Mouse (Mus musculus) telencephalon, adult 2 months (tissue): ENCODE measurements at regions not wholly inside any gene's neighbourhood (a gene's known extent, or its start where the extent isn't known, plus 50 kb on each side); places are given as distances from the start of the nearest gene placed in this dataset.

Experiments used
- DNase-seq: peaks from one replicate; pipeline ENCODE4 v3.0.0-alpha.2; 2011; ENCODE audit warnings: low read depth, low spot score

DNA sequence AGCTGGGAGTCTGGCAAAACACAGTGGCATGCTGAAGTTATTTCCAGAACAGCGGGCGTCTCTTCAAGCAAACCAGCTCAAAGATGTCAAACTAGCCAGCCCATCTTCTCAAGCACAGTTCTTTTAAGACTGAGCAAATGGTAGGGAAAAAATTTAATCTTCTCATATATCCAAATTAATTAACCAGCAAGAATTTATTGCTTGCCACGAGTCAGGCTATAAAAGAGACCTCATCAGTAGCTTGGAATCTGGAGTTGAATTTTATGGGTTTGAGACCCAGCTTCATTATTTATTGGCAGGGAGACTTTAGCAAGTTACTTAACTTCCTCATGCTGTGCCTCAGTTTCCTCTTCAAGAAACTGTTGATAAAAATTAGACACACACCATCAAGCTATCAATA is 742.5 kb upstream of the Tmpo start:
- peak; percentile 6 for DNase-seq

DNA sequence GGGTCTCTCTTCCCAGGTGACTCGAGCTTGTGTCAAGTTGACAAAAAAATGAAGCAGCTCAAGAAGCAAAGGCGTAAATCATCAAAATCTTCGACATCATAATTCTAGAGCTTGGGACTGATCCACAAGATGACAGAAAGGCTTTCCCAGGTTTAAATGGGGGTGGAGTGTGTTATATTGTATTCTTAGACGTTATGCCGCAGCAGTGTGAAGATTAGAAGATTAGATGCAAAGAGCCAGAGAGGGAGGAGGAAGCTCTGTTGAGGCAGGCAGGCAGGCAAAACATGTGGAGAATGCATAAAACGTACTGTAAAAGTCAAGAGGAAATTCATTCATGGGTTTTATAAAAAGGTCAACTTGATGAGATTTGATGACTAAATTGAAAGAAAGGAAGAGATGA is 708.7 kb upstream of the Tmpo start:
- DNase-seq, result no peak

DNA sequence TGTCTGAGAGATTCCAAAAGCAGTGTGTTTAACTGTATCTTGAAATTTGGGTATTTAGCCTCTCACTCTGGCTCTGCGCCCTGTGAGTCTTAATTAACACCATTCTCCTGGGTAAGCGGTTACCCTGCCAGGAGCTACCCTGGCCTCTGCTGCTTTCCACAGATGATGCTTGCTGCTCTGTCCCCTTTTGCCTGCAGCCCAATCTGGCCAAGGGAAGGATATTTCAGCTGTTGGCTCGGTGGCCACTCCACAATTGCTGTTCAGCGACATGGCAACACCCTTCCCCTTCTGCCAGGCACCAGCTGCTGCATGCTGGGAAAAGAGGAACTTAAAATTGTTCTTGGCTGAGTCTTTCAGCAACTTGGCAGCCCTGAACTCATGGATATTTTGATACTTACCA is 707.4 kb upstream of the Tmpo start:
- peak; percentile 75 for DNase-seq

DNA sequence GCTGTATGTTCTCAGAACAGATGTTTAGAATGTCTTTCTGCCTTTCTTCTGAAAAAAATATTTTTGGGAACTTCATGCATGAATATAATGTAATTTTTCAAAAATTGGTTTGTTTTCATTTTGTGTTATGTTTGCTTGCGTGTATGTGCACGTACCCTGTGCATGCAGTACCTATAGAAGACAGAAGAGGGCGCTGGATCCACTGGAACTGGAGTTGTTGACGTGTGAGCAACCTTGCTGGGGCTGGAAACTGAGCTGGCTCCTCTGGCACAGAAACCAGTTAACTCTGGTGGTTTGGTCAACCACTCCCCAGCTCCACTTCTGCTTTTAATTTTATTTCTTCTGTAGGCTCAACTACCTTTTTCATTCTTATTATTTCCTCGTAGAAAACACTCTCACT is 702.0 kb upstream of the Tmpo start:
- no peak for DNase-seq

DNA sequence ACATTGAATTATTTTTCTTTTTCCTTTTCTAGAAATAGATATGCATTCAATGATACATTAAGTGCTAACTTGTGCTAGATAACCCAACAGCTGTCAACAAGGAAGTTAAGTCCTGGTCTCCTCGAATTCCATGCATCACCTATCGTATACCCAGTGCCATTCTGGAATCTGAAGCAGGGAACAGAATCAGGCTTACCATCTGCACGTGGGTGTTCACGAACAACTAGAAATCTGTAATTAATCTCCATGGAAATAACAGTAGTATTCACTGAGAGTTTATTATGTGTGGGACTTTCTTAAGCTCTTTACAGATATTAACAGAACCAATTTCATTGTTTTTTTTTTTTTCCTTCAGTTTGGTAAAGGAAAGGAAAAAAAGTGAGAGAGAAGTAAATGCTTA is 701.4 kb upstream of the Tmpo start:
- DNase-seq, result no peak

DNA sequence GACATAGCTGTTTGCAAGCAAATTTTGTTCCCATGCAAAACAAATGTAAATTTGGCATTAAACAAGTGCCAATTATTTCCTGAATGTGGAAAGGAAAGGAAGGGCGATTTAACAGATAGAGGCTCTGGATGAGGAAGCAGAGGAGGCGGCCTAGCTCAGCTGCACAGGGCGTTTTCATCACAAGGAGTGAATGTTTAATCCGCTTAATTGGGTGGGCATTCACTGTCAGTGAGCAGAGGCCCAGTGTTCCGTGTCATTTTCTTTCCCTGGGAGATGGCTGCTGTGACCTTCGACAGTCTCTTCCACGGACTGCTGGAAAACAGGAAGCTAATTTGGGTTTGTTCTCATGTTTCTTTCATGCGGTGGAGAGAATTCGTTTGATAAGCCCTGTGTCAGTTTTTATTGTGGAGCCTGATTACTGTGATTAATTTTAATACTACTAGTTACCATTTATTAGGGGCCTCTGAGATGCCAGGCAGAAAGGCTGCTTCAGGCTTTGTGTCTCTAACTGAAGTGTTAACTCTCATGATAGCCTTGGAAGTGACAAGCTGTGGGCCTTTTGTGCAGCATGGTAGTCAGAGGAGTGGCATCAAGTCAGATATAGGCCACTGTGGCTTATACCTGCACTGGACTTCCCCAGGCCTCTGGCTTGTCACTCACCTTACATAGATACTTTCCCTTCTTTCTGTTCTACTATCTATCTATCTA is 700.6 kb upstream of the Tmpo start:
- DNase-seq, result no peak

DNA sequence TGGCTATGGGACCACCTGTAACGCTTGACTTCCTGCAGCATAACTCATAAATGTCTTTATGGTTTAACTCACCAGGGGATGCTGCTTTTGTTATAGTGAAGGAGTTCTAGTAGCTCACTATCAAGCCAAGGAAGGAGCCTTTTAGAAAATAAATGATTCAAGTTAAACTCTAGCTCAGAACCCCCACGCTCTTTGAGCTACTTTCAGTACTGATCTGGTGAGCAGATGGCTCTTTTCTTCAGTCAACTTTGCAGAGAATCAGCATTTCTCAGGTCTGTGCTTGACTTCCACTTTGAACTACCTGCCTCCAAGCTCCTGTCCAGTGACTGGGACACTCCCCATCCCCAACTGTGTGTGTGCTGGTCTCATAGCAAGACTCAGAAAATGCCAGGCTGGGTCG is 694.3 kb upstream of the Tmpo start:
- peak; percentile 60 for DNase-seq

DNA sequence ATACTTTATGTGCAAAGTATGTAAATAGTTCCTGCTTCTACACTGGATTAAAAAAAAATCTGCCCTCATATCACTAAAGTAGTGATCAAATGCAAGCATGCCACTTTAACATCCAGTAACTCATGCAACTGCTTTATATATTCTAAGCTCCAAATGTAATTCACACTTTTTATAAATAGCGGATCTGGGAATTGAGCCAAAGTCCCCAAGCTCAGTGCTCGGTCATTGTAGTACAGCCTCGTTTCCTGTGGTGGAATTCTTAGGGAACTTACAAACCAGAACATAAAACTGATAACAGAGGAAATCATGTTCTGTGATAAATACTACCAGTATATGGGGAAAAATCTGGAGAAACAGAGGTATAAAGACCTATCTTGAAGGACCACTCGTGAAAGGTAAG is 690.1 kb upstream of the Tmpo start:
- peak; percentile 69 for DNase-seq

DNA sequence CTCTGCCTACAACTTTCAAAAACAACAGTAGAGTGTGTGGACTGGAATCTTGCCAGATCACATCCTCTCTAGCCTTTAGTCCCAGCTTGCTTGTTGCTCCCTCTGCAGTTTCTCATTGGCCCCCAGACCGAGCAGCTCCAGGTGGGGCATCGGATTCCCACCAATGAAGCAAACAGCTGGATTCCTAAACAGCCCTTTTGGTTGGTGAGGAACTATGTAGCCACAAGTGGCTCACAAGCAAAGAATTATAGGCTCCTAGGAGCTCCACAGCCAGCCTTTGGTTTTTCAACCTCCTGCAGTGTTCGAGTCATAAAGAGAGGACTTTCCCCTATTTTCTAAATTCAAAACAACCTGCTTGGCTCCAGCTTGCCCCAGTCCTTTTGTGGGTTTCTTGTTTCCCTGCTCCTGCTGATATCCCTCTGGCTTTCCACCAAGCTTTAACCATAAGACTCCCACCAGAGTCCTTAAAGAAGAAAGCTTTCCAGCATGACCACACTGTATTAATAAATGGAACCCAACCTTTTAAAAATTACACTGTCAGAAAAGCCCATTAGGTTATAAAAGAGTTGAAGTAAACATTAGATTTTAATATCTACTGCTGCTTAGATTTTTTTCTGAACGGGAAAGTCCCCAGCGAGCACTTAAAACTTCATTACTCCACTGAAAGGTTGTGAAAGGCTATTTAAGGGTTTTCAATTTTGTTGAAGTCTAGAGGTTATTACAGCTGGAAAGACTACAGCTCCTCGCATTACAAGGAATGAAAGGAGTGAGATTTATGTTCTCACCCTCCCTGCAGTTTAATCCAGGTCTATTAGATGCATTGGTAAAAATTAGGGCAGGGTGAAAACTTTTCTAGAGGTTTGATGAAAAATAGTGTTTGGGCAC is 677.8 kb upstream of the Tmpo start:
- DNase-seq, result no peak

DNA sequence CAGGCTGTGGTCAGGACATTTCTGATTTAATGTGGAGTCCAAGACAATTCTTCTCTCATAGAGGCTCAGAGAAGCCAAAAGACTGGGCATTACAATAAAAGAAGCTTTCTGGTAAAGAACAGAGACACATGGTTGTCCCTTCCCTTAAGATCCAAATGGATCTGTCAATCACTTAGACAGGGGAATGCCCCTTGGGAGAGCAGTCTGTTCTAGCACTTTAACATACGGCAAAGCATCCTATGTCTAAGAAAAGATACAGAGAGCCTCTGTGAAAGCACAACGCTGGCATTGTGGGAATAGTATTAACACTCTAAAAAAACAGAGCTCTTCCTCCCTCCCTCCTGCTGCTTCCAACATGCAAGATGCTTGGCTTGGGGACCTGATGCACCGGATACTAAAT is 646.0 kb upstream of the Tmpo start:
- no peak for DNase-seq

DNA sequence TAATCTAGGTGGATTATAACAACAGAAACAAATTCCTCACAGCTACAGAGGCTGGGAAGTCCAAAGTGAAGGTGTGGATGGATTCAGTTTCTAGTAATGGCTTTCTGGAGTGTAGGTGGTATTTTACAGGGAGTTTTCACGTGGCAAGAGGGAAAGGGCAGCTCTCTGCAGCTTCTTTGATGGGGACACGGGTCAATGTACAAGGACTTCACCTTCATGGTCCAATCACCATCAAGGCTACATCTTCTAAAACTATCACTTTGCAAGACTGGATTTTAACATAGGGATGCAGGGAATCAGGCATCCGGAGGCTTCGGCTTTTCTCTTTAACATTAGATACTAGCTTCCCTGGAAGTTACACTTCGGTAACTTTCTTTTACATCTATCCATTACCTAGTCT is 642.4 kb upstream of the Tmpo start:
- DNase-seq, result no peak

DNA sequence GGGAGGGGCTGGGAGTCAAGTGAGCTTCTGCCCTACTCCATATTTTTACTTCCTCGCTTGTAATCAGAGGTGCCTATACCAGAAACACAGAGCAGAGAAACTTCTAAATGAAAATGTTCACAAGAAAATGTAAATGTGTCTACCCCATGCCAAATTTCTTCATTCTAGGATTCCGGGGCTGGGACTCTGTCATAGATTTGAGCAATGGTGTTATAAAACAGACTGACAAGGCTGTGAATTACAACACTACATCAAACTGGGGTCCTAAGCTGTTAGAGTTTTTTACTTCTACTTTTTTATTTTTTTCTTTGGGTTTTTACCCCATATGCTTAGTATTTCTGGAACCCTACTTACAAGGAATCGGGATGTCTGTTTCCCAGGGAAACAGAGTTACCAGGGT is 623.8 kb upstream of the Tmpo start:
- DNase-seq, result no peak
